Mouse (Mus musculus): Measurements from ENCODE around the gene Celf1.

DNA sequence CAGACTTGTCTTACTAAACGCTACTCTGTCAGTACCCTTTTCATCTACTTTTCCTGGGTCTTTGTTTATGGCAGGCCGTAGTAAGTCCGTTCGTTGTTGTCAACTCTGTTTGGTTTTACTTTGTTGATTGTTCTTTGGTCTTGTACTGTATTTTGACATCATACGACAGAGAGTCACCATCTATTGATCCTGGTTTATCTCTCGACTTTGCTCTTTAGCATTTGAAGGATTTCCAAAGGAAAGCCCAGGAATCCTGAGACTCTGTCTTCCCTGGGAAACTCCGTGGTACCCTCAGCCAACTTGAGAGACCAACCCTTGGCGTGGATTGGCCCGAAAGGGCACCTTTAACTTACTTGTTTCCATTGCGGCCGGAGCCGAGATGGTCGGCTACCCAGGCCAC is 11.6 kb upstream of the Celf1 start:
- TF ChIP-seq CTCF (IDR thresholded peaks at IDR 0.05; ENCODE audit: low read depth) (no peak), EP300 (IDR thresholded peaks at IDR 0.05; ENCODE audit: low read depth) (no peak)
